Mouse (Mus musculus) myocyte (in vitro differentiated cells): Measurements from ENCODE around the gene 2310007B03Rik. TPM values are rescaled to one million over a fixed set of nuclear protein-coding genes. Genes with fewer than 3 reads are reported as not detected.

ENCODE experiments used
- H3K27me3 ChIP-seq: one replicate; pipeline ENCODE4 v1.6.1; 2011; ENCODE audit not compliant: control insufficient read depth, insufficient read depth, insufficient read length
- H3K36me3 ChIP-seq: one replicate; pipeline ENCODE4 v1.6.1; 2011; ENCODE audit not compliant: control insufficient read depth, insufficient read depth
- H3K4me2 ChIP-seq: one replicate; pipeline ENCODE4 v1.6.1; 2011; ENCODE audit warnings: low read depth, control low read depth
- H3K4me3 ChIP-seq: one replicate; pipeline ENCODE4 v1.5.1; 2011; ENCODE audit warnings: mild to moderate bottlenecking, control low read depth, moderate library complexity
- H3K79me2 ChIP-seq: one replicate; pipeline ENCODE4 v1.6.1; 2011; ENCODE audit not compliant: control insufficient read depth, insufficient read depth
- H3ac ChIP-seq: one replicate; pipeline ENCODE4 v1.6.1; 2011; ENCODE audit not compliant: control insufficient read depth, insufficient read length
- CEBPB ChIP-seq: IDR thresholded peaks from 2 replicates; pipeline ENCODE4 v1.6.1; 2011; ENCODE audit warnings: mild to moderate bottlenecking, moderate library complexity; ENCODE audit not compliant: poor library complexity, insufficient read depth, severe bottlenecking
- E2F4 ChIP-seq: IDR thresholded peaks from one replicate; pipeline ENCODE4 v1.6.1; 2011; ENCODE audit warnings: mild to moderate bottlenecking, control low read depth, moderate library complexity; ENCODE audit not compliant: insufficient read depth
- MAX ChIP-seq: IDR thresholded peaks from one replicate; pipeline ENCODE4 v1.6.1; 2011; ENCODE audit warnings: low read depth, mild to moderate bottlenecking, control low read depth
- MYOD1 ChIP-seq, 3 experiments: IDR thresholded peaks; one replicate each; pipeline ENCODE4 v1.6.1; 2011; ENCODE audit warnings: control low read depth in 2 of 3, low read depth in 2 of 3, mild to moderate bottlenecking in 2 of 3, moderate library complexity in 1 of 3; ENCODE audit not compliant: insufficient read length in 2 of 3, control insufficient read depth in 1 of 3
- MYOG ChIP-seq, 3 experiments: IDR thresholded peaks; one replicate each; pipeline ENCODE4 v1.6.1; 2011; ENCODE audit warnings: control low read depth in 2 of 3, low read depth in 2 of 3, mild to moderate bottlenecking in 2 of 3; ENCODE audit not compliant: insufficient read length in 2 of 3, control insufficient read depth in 1 of 3, insufficient read depth in 1 of 3
- POLR2A ChIP-seq: IDR thresholded peaks from one replicate; pipeline ENCODE4 v1.6.1; 2011; ENCODE audit warnings: low read depth, mild to moderate bottlenecking, control low read depth, moderate library complexity; ENCODE audit not compliant: insufficient read length
- POLR2AphosphoS2 ChIP-seq: IDR thresholded peaks from one replicate; pipeline ENCODE4 v1.6.1; 2011; ENCODE audit warnings: low read depth, control low read depth; ENCODE audit not compliant: insufficient read length
- REST ChIP-seq: IDR thresholded peaks from one replicate; pipeline ENCODE4 v1.6.1; 2011; ENCODE audit warnings: mild to moderate bottlenecking, control low read depth, moderate library complexity; ENCODE audit not compliant: insufficient read depth, insufficient read length
- SRF ChIP-seq: IDR thresholded peaks from one replicate; pipeline ENCODE4 v1.6.1; 2011; ENCODE audit warnings: low read depth; ENCODE audit not compliant: control insufficient read depth, insufficient read length
- TCF12 ChIP-seq: IDR thresholded peaks from one replicate; pipeline ENCODE4 v1.6.1; 2011; ENCODE audit warnings: mild to moderate bottlenecking, control low read depth; ENCODE audit not compliant: poor library complexity, insufficient read depth, severe bottlenecking
- TCF3 ChIP-seq: IDR thresholded peaks from one replicate; pipeline ENCODE4 v1.6.1; 2011; ENCODE audit warnings: low read depth, control low read depth; ENCODE audit not compliant: insufficient read length
- USF1 ChIP-seq: IDR thresholded peaks from one replicate; pipeline ENCODE4 v1.6.1; 2011; ENCODE audit warnings: low read depth, mild to moderate bottlenecking, control low read depth, moderate library complexity
- polyA plus RNA-seq: library from polyadenylated mRNA; unstranded; fragments of >200 nt; fragmentation: generic; extraction: Trizol; gene quantifications from one replicate; pipeline ENCODE4 v1.2.1, GENCODE M21; 2012; ENCODE audit warnings: missing spikeins

2310007B03Rik gene
- polyA plus RNA-seq, 1 experiment, result 0.06 TPM

DNA sequence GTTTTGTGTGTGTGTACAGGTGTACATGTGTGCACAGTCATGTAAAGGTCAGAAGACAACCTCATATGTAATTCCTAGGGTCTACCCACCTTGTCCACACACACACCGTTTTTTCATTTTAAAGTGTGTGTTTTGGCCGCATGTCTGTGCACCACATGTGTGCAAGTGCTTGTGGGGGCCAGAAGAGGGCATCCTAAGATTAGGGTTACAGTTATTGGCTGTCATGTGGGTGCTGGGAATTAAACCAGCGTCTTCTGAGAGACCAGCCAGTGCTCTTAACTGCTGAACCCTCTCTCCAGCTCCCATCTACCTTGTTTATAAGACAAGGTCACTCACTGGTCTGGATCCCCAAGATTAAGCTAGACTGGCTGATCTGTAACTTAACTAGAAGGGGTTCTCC lies 34.2 kb upstream of the 2310007B03Rik start:
- H3K79me2 ChIP-seq, result no peaks in the 10 kb centered on the region
- H3K4me3 ChIP-seq, result no peak overlapping the region
- H3K4me2 ChIP-seq, result no peak overlapping the region
- no peaks in the 10 kb centered on the region for H3K36me3 ChIP-seq
- H3ac ChIP-seq, result no peak overlapping the region
- peaks cover 57% of the 10 kb centered on the region for H3K27me3 ChIP-seq
- TF ChIP-seq CEBPB (no peak), SRF (no peak), POLR2AphosphoS2 (no peak), MAX (no peak), POLR2A (no peak), TCF3 (no peak), MYOG (IDR thresholded peaks at IDR 0.05; ENCODE audit: control insufficient read depth in 1 of 3, insufficient read depth in 1 of 3, insufficient read length in 2 of 3, low read depth in 2 of 3) (no peak)

DNA sequence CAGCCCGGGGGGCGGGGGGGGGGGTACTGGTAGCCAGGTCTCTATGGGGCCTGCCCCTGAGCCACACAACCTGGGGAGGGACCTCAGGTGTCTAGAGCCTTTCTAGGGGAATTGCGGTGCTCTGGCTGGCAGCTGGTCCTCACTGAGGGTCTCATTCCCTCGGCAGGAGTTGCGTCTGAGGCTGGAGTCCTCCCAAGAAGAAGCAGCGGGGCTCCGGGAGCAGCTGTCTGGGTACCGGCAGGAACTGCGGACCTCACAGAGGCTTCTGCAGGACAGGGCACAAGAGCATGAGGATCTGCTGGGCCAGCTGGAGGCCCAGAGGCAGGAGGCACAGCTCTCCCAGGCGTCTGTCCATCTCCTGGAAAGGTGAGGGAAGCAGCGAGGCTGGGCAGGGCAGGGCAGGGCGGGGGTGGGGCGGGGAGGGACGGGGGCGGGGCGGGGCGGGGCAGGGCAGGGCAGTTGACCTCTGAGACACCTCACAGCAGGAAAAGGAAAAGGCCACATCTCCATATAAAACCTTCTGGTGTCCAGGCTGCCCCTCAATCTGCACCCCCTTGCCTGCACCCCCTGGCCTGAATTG lies 30.1 kb upstream of the 2310007B03Rik start:
- no peak for TF ChIP-seq MAX
- no peak for TF ChIP-seq TCF3
- TF ChIP-seq SRF, result no peak
- TF ChIP-seq REST, result no peak
- no peak for TF ChIP-seq TCF12
- TF ChIP-seq POLR2AphosphoS2, result no peak
- H3K36me3 ChIP-seq, result no peaks in the 10 kb centered on the region
- H3K27me3 ChIP-seq, result peaks cover 57% of the 10 kb centered on the region
- no peak overlapping the region for H3K4me2 ChIP-seq
- no peak overlapping the region for H3ac ChIP-seq
- no peaks in the 10 kb centered on the region for H3K79me2 ChIP-seq
- H3K4me3 ChIP-seq, result no peak overlapping the region

DNA sequence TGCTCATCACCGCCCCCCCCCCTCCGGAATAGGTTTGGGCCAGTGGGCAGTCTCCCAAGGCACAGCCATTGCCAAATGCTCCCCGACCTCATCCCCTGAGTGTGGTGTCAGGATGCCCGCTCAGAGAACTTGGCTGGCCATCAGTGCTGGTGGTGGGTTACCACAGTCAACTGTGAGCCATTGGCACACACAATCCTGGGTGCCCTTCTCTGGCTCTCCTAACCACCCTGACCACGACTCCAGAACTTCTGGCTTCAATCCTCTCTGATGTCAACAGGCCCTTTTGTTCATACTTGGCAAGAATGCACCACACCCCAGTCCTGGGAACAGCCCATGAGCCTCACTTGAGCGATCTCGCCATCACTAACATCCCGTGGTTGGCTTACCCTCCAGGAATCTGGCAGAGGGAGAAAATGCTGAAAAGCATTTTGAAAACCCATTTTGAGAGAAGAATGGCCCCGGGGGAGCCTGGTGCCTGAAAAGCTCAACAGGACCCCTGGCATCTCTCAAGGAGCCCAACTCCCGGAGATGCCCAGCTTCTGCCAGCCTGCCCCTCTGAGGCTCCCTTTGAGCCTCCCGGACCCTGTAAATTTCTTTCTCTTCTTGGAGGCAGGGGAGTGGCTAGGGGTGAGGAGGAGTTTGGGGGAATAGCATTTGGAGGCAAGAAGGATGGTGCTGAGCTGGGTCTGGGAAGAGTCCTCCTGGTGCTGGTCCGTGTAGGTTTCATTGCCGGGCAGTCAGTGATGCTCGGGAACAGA lies 23.5 kb upstream of the 2310007B03Rik start:
- Histone ChIP-seq H3K27me3 (peaks cover 15% of the 10 kb centered on the region), H3K36me3 (no peaks in the 10 kb centered on the region), H3ac (no peak overlapping the region), H3K4me2 (peak overlapping the region; percentile 18), H3K79me2 (no peaks in the 10 kb centered on the region), H3K4me3 (no peak overlapping the region)
- TF ChIP-seq CEBPB, result no peak
- TF ChIP-seq POLR2AphosphoS2, result no peak
- peak in 1 of 3 experiments; percentile 77 for TF ChIP-seq MYOG (IDR thresholded peaks at IDR 0.05; ENCODE audit: control insufficient read depth in 1 of 3, insufficient read depth in 1 of 3, insufficient read length in 2 of 3, low read depth in 2 of 3)

DNA sequence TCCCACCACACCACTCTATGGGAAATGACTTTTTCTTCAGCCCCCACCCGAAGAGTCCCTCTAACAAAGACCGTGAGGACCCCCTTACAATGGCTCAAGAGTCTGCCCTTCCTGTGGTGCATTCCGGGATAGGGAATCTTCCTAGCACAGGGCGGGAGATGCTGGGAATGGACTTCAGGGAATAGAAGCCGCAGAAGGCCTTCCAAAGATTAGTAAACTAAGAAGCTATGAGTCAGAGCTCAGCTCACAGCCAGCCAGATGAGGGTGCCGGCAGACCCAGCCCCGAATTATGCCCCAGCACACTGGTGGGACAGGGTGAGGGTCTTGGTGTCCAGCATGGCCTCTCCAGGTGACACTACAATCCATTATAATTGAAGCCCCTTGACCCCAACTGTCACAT lies 21.5 kb upstream of the 2310007B03Rik start:
- H3ac ChIP-seq, result no peak overlapping the region
- TF ChIP-seq MYOD1 (IDR thresholded peaks at IDR 0.05; ENCODE audit: control insufficient read depth in 1 of 3, insufficient read length in 2 of 3, low read depth in 2 of 3), result no peak
- no peak for TF ChIP-seq POLR2AphosphoS2
- no peak for TF ChIP-seq TCF12
- no peak for TF ChIP-seq REST
- no peak for TF ChIP-seq USF1
- TF ChIP-seq E2F4, result no peak
- no peak for TF ChIP-seq CEBPB
- no peak for TF ChIP-seq POLR2A
- no peak for TF ChIP-seq MYOG (IDR thresholded peaks at IDR 0.05; ENCODE audit: control insufficient read depth in 1 of 3, insufficient read depth in 1 of 3, insufficient read length in 2 of 3, low read depth in 2 of 3)
- no peak for TF ChIP-seq SRF
- no peak for TF ChIP-seq MAX
- no peak for TF ChIP-seq TCF3
- no peaks in the 10 kb centered on the region for H3K36me3 ChIP-seq
- H3K4me2 ChIP-seq, result no peak overlapping the region
- no peaks in the 10 kb centered on the region for H3K27me3 ChIP-seq
- H3K79me2 ChIP-seq, result no peaks in the 10 kb centered on the region
- no peak overlapping the region for H3K4me3 ChIP-seq

DNA sequence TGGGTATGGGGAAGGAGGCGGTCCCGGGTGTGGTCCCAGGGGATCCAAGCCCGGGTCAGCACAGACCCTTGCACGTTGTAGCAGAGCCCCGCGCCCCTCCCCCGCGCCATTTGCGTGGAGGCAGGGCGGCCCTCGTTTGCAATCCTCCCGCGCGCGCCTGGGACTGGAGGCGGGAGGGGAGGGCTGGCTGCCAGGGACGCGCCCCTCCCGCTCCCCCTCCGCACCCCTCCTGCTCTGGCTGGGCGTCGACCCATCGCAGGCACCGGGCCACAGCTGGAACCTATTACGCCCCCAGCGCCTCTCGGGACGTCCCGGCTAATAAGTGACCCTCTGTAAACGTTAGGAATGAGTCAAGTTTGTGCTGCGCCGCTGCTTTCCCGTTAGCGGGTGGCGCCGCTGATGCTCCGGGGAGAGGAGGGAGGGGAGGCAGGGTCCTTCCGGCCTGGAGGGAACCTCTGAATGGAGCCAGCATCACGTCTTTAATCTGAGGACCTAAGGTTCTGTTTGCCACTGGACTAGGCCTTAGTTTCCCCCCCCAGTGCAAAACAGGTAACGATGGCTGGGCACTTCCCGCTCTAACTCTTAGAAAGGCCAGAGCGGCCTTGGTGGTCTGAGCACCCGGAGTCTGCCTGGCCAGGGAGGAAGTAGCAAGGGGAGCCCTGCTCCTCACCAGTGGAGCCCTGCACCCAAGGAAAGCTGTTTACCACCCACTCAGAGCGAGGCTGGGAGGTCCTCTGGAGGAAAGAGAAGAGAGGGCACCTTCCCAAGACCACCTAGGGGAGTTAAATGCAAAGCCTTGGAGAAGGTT lies 16.0 kb upstream of the 2310007B03Rik start:
- H3K27me3 ChIP-seq, result no peaks in the 10 kb centered on the region
- TF ChIP-seq E2F4, result no peak
- no peak for TF ChIP-seq USF1
- no peak for TF ChIP-seq MYOG (IDR thresholded peaks at IDR 0.05; ENCODE audit: control insufficient read depth in 1 of 3, insufficient read depth in 1 of 3, insufficient read length in 2 of 3, low read depth in 2 of 3)
- no peak for TF ChIP-seq SRF
- TF ChIP-seq REST, result no peak
- TF ChIP-seq CEBPB, result no peak
- TF ChIP-seq MAX, result no peak
- TF ChIP-seq TCF3, result no peak
- peak in 1 of 3 experiments; percentile 6 for TF ChIP-seq MYOD1 (IDR thresholded peaks at IDR 0.05; ENCODE audit: control insufficient read depth in 1 of 3, insufficient read length in 2 of 3, low read depth in 2 of 3)
- H3K36me3 ChIP-seq, result no peaks in the 10 kb centered on the region
- no peak overlapping the region for H3K4me3 ChIP-seq
- no peaks in the 10 kb centered on the region for H3K79me2 ChIP-seq
- H3K4me2 ChIP-seq, result peak overlapping the region; percentile 64
- H3ac ChIP-seq, result no peak overlapping the region
